Mouse (Mus musculus) myocyte (in vitro differentiated cells): ENCODE data around the gene Cnih2.

Experiments used
- E2F4 ChIP-seq: IDR thresholded peaks from one replicate; pipeline ENCODE4 v1.6.1; 2011; ENCODE audit warnings: mild to moderate bottlenecking, control low read depth, moderate library complexity; ENCODE audit not compliant: insufficient read depth
- MAX ChIP-seq: IDR thresholded peaks from one replicate; pipeline ENCODE4 v1.6.1; 2011; ENCODE audit warnings: low read depth, mild to moderate bottlenecking, control low read depth
- POLR2A ChIP-seq: IDR thresholded peaks from one replicate; pipeline ENCODE4 v1.6.1; 2011; ENCODE audit warnings: low read depth, mild to moderate bottlenecking, control low read depth, moderate library complexity; ENCODE audit not compliant: insufficient read length
- POLR2AphosphoS2 ChIP-seq: IDR thresholded peaks from one replicate; pipeline ENCODE4 v1.6.1; 2011; ENCODE audit warnings: low read depth, control low read depth; ENCODE audit not compliant: insufficient read length
- USF1 ChIP-seq: IDR thresholded peaks from one replicate; pipeline ENCODE4 v1.6.1; 2011; ENCODE audit warnings: low read depth, mild to moderate bottlenecking, control low read depth, moderate library complexity

GRCm38 (mm10) chr19:5071077-5071476 is 27.2 kb downstream of the Cnih2 start:
- no peak for TF ChIP-seq E2F4
- TF ChIP-seq USF1: no peak
- TF ChIP-seq POLR2A: no peak
- TF ChIP-seq POLR2AphosphoS2: no peak
- no peak for TF ChIP-seq MAX
